Mouse (Mus musculus) common myeloid progenitor, adult 5-6 weeks (primary cell): ENCODE data around the gene Tbcd. TPM values are rescaled to one million over a fixed set of nuclear protein-coding genes. Genes with fewer than 3 reads are reported as not detected.

Experiments used
- ATAC-seq: replicated peaks from 2 replicates; pipeline ENCODE4 v1.8.0; 2016; ENCODE audit warnings: low read depth, mild to moderate bottlenecking, moderate TSS enrichment, inconsistent platforms; ENCODE audit not compliant: poor library complexity, severe bottlenecking
- total RNA-seq: library from RNA; stranded (forward); fragments of 200-1000, 187-1606 nt; gene quantifications from 2 replicates; pipeline ENCODE4 v1.2.3, GENCODE M21; 2017

Tbcd gene
- total RNA-seq, 1 experiment from 2014 or later, result 57.8 TPM

DNA sequence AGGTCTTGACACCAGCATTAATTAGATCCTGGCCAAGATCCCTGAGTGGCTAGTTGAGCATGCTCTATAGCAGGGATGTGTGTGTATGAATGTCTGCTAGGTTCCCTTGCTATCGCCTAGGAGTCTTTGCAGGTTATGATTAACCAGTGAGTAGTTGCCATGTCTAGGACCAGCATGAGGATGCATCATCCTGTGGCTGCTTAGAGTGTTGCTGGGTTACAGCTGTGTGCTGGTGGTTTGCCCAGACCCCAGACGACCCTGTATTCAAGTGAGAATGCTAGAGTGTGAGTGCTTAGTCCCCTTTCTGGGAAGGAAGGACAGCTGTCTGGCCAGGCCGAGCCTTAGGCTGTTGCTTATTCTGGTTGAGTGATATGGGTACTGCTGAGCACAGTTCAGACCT is 106.8 kb downstream of the Tbcd start:
- ATAC-seq, result no peak

DNA sequence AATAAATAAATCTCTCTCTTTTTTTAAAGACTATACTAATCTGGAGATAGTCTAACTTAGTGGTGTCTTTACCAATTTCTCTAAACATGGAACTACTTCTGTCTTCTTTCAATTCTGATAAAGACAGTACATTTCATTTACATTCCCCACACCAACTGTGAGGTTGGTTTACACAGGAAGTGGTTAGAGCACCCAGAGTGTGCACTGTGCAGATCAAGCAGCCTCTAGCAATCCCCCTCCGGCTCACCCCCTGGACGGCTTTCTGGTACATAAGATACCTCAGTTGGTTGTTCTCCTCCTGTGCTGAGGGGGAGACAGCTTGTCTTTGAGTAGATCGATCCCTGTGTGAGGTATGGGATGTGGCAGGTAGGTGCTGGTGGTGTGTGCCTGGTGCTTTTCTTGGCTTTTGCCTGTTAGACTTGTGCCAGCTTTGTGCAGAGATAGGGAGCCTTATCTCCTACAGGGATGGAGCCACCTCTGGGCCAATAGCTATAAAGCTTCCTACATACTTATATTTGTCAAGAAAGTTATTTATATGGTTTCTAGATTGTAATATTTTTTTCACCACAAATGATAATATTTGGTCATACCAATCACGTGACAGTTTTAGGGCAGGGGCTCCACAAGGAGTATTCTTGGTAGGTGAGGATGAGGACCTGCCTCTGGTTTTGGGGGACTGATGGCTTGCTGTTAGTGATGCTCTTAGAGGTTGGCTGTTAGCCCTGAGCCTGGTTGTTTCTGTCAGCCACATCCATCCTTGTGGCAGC is 108.0 kb downstream of the Tbcd start:
- peak; percentile 88 for ATAC-seq

DNA sequence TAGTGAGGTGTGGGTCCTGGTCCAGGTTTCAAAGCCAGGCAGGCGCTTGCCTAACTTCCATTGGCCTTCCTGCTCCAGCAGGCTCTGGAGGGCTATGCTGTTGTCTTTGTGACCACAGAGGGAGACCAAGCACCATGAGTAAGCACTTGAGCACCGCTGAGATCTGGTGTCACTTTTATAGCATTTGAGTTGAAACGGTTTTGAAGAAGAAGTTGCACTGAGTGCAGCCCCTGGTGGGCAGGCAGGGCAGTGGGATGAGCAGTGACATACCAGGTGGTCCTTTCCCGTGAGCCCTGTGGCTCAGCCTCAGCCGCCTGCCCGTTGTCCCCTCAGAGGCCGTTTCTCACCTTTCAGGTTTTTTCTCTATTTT is 108.5 kb downstream of the Tbcd start:
- peak; percentile 81 for ATAC-seq

DNA sequence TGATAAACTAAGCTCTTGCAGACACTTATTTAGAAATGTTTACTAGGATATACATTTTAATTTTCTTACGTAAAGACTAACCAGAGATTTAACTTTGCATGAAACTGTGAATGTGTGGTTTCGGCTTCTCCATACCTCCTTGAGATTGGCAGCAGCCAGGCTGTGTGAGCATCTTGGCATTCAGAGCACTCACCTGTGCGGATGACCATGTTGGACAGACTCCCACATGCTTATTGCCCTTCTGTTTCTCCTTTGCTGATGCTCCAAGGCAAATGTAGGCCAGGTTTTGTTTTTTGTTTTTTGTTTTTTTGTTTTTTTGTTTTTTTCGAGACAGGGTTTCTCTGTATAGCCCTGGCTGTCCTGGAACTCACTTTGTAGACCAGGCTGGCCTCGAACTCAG is 111.6 kb downstream of the Tbcd start:
- ATAC-seq, result no peak

DNA sequence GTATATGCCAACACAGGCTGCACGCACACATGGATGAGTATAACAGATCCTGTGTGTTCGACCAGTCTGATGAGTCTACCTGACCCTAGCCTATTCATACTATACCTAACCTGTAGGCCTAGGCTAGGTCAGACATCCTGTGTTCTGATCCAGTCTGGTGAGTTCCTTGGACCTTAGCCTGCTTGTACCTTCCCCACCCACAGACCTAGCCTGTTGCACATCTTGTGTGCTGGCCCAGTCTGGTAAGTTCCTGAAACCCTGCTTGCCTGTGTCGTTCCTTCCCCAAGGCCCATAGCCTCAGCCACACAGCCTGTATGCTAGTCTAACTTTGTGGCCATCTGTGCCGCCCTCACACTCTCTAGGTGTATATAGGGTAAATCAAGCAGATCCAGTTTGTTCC is 112.5 kb downstream of the Tbcd start:
- ATAC-seq, result no peak

DNA sequence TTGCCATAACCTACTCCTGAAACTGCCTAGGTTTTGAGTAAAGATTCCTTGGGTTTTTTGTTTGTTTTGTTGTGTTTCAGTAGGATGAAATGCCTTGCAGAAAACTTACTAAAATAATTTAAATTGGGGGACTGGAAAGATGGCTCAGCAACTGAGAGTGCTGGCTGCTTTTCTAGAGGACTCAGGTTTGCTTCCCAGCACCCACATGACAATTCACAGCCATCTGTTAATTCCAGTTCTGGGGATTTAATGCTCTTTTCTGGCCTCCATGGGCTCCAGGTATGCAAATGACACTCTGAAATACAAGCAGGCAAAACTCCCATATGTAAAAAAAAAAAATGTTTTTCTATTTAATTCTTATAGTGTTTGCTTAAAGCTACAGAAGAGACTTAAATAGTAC is 130.1 kb downstream of the Tbcd start:
- ATAC-seq, result no peak

DNA sequence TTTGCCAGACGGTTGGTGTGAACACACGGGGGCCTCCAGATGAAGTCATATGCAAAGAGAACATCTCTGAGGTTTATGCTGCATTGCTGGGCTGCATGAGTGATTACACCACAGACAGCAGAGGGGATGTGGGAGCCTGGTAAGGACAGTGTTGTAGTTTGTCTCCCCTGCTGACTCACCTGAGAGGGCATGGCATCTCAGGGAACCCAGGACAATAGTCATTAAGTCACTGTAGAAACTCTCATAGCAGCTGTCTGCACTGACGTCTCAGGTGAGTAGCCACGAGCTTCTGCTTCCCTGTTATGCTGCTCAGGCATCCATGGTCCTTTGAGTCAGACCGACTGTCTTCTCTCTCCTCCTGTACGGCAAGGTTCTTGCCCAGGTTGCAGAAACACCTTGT is 145.5 kb downstream of the Tbcd start:
- no peak for ATAC-seq

DNA sequence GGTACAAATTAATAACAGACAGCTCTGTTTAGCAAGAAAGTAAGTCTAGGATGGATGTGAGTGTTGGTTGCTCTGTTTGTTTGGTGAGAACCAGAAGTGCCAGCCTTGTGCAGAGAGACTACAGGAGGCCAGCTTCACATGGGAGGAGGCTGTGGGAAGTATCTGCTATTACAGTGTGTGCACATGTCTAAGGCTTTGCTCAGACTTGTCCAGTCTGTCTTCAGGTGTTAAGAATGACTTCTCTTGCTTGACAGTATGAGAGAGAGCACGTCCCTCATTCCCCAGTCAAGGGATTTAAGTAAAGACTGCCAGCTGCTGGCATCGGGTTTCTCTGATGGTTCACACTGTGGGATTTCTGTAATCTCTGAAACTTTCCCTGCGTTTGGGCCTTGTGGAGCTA is 149.7 kb downstream of the Tbcd start:
- no peak for ATAC-seq

DNA sequence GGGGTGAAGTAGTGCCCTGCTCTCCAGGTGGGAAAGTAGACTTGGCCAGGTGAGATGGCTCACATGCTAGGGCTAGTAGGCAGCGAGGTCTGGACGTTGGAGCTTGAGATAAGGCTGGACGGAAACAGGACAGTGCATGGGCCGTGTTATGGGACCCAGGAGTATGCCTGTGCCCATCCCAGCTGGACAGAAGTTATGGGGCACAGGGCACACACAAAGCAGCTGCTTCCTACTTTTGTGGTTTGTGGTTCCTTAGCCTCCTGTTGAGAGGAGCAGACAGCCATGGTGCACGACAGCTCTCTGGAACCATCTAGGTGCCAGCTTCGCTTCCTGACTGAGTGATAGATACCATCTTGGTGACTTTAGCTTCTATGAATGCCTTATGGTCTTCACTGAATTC is 153.9 kb downstream of the Tbcd start:
- peak; percentile 80 for ATAC-seq

DNA sequence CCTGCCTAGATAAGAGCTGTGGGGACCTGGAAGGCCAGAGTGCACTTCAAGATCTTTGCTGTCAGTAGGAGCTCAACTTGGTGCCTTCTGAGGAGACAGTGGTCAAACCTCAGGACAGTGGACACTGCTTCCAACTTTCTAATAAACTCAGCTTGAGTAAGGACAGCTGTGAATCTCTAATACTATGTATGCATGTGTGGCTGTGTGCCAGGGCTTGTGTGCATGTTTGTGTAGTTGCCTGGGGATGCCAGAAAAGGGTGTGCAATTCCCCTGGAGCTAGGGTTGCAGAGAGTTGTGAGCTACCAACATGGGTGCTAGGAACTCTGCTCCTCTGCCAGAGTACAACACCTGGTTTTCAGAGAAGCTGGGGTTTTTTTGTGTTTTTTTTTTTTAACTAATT is 159.2 kb downstream of the Tbcd start:
- ATAC-seq, result no peak

DNA sequence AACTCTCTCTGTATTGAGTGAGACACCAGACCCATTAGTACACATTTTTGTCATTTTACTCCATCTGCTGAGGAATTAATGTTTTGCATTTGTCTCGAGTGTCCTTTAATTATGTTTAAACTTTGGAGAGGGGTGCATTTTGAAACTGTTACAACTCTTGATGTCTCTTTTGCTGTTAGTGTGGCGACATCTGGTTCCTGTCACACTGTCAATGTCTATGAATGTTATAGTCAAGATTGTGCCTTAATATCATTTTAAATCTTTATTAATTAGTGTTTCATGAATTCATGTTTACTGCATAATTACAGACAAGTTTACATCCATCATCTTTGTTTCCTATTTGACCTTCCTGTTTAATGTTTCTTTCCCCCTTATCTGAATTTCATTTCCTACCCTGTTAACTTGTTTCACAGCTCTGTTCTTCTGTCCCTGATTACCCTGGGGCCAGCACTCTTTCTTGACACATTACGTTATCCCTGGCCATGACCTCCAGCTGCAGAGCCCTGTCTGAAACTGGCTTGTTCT is 164.3 kb downstream of the Tbcd start:
- ATAC-seq, result no peak

DNA sequence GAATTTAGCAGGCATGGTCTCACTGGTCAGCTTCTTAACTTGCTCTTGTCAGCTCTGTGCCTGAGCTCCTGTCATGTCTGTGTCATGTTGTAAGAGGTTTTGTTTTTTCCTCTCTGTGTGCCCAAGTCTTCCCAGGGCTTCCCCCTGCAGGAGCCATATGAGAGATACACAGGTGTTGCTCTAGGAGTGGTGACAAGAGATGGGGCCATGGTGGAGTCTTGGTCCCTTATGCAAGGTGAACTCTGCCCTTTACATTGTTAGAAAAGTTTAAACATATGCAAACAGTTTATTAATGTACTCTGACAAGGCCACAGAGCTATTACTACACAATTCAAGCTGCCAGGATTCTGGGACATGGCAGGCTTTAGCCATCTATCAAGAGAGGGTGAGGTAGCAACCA is 164.8 kb downstream of the Tbcd start:
- ATAC-seq, result no peak

DNA sequence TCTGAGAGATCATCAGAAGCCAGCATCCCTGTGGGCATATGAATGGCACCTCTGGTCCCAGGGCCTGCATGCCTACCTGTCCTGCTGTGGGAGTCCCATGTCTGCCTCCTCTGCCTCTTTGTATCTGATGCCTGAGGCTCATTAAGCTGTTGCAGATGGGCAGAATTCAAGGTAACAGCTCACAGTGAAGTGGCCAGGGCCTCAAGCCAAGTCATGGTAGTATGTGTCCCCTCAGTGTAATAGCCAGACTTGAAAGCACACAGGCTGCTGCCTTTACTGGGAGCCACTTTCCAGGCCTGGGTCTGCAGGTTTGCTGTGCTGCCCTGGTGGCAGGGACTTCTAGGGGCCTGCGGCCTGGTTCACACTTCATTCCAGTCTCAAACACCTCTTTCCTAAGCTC is 165.6 kb downstream of the Tbcd start:
- ATAC-seq, result no peak

DNA sequence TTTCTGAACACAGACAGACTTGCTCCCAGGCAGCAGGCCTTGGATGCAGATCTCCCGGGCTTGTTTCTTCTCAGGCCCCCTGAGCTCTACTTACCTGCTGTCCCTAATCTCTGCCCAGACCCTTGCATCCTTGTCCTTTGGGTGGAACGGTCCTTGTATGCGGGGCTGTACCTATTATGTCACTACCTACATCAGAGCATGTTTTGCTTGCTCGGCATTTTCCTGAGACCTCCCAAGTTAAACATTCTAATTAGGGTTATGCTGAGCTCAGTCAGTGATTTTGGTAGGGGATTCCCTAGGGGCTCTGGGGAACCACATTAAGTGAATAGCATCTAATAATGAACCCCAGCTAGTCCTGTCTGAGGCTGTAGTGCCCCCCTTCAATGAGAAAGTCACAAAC is 173.3 kb downstream of the Tbcd start:
- no peak for ATAC-seq

DNA sequence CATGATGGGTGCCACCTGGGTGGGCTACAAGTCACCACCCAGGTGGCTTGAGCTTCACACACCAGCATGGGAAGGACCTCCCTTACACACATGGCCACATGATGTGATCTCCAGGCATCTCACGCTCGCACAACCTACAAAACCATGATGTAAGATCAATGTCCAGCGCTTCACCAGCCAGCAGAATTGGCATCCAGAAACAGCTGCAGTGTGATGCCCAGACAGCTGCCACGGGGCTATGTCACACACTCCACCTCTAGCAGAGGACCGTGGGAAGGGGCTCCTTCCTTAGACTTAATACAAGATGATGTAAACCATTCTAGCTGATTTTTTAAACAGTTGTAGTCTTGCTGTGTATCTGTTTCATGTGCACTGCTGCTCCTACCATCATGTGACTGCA is 175.8 kb downstream of the Tbcd start:
- ATAC-seq, result no peak

DNA sequence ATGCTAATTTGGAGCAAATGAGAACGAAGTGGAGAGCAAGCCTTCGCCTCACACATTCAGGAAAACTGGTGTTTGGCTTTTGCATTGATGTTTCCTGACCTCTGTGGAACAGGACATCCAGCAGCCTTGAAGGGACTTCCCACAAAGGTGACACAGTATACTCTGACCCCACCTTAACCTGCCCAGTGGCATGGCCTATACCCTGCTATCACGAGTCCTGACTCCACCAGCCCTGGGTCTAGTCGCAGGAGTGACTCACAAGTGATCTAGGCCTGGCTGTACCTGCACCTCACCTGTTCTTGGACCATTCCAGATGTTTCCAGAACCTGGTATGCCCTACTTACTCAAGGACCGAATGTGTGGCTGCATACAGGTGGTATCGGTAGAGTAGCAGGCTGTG is 177.8 kb downstream of the Tbcd start:
- no peak for ATAC-seq

DNA sequence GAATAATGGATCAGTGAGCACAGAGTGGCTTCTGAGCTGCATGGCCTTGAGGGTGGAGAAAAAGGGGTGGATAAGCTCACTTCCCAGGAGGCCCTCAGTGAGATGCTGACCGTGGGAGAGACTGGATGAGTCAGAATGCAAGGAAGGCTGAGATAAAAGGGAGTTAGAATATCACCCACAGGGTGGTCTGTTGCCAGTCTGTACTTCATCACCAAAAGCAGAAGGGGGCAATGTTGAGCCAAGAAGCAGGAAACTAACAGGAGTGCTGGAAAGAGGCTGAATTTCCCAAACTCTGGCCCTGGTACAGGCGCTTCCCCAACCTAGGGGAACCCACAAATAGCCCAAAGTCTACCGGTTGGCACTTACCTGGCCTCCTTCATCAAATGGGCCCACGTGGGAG is 178.7 kb downstream of the Tbcd start:
- ATAC-seq, result 0 out of 2 replicates have a peak, but pooled peaks have one; percentile 39

DNA sequence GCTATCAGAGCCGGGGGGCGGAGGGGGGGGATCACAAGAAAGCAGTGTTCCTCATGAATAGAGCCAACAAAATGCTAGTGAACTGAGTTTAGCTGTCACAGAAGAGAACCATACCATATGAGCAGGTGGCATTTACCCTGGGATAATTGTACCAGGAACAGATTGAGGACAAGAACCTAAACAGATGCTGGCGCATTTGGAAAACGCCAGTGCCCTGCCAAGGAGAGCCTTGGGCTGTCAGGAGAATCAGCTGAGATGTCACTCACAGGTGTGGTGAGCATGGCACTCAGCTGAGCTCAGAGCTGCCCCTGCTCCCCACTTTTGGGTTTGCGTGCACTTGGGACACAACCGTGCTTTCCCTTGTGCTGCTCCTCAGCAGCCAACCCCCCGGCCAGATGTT is 179.7 kb downstream of the Tbcd start:
- no peak for ATAC-seq

DNA sequence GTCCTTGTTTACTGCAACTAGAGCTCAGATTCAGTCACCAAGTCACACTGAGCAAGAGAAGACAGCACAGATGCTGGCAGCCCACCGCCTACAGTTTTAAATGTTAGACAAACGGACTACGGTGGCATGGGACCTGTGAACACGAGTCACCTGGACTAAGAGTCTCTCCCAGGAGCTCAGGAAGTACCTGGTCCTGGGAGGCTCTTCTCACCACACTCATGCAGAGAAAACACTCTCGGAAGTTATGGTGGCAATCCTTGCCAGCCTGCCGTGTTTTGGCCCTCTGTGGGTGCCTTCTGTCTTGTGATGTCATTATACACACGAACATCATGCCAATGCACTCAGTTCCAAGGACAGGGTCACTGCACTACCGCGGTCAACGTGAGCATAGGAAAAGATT is 184.9 kb downstream of the Tbcd start:
- no peak for ATAC-seq

DNA sequence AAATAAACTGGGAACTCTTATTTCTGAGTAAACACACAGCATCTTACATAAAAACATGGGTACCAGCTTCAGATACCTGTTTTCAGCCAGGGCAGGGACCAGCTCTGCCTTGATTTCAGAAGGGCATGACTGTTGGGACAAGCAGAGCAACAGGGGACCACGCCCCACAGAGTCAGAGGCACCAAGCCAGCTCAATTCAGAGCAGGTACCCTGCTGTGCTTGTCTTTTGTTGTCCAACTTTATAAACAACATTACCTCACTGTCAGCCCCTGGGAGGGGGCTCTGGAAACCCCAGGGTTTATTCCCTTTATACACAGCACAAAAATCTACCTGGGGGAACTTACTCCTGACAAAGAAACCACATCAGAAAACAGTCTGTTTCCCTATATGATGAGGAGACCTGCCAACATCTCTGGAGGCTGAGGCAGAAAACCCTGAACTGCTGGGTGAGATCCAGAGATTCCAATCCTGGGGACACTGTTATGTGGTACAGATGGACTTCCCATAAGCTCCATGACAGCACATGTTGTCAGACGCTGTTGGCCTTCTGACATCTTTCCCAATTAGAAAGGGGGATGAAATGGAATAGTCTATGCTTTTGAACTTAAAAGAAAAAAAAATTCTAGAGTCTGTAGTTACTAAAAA is 189.9 kb downstream of the Tbcd start:
- no peak for ATAC-seq

DNA sequence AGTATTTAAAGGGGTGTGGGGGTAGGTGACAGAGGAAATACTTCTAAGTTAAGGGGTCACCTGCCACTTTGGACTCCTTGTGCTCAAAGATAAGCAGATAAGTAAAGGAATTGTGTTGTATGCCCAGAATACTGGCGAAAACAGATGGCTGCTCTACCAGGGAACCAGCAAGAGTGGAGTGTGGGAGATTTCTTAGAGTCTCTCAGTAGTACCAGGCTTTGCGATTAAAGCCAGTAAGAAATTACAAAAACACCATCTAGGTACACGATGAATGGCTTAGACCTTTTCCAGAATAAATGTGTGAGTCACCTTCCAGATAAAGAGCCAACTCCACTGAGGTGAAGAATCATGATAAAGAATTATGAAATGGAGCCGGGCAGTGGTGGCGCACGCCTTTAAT is 193.6 kb downstream of the Tbcd start:
- no peak for ATAC-seq

DNA sequence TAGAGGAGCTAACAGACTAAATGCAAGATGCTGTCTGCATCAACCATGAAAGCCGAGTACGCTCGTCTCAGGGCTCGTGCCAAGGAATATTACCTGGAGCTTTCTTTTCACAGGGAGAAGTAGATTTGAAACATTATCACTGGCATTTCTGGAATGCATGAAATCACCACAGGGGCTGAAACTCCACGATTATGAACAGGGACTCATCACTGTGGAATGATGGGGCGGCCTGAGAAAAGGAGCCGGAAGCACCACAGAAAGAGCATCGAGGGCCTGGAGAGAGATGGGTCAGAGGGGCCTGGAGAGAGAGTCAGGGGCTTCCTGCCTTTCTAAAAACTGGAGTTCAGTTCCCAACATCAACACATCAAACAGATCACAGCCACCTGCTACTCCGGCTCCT is 195.6 kb downstream of the Tbcd start:
- ATAC-seq, result no peak
